Mouse (Mus musculus) heart, postnatal 10 days (tissue): Measurements from ENCODE around the gene Laptm5. TPM values are rescaled to one million over a fixed set of nuclear protein-coding genes. Genes with fewer than 3 reads are reported as not detected.

Experiments used
- DNase-seq, 2 experiments: peaks; one replicate each; pipeline ENCODE4 v3.0.0; 2021
- intact Hi-C: fragments of 180-260 bp; cut with DNase I; formaldehyde crosslinking; loops from one replicate; pipeline ENCODE4 v1.15.1; 2025
- total RNA-seq, 2 experiments: library from RNA; stranded (reverse); gene quantifications; 2 replicates each; pipeline ENCODE4 v1.2.3; 2021

Gene Laptm5
- total RNA-seq, 2 experiments from 2014 or later: 13.9 to 16.9 TPM

GRCm38 (mm10) chr4:130978981-130979380 lies 66.1 kb downstream of the Laptm5 start:
- intact Hi-C loops: no loop called here
- DNase-seq: peak; percentile 55 to 66

GRCm38 (mm10) chr4:130984416-130985182 lies 71.7 kb downstream of the Laptm5 start:
- no peak for DNase-seq
- intact Hi-C loops: no loop called here

Other genes starting within 250 kb of the Laptm5 start
- gene Pum1, start 249.8 kb upstream of the Laptm5 start, total RNA-seq: 10 to 100 TPM; 66.0 to 66.8 TPM
- 10 to 100 TPM; 54.8 to 64.2 TPM for gene Sdc3, start 120.6 kb upstream of the Laptm5 start, total RNA-seq
- not detected for gene Matn1, start 31.3 kb downstream of the Laptm5 start, total RNA-seq